Mouse (Mus musculus) right cerebral cortex, postnatal 10 days (tissue): ENCODE data around the gene a.
"Not testable (repeated sequence)": the region's sequence is repeated elsewhere in the genome, so short reads cannot be mapped to it uniquely, and the experiment has no call there.

ENCODE experiments used
- DNase-seq, 2 experiments: peaks; one replicate each; pipeline ENCODE4 v3.0.0; 2021; ENCODE audit warnings: low spot score in 2 of 2

The a gene

DNA sequence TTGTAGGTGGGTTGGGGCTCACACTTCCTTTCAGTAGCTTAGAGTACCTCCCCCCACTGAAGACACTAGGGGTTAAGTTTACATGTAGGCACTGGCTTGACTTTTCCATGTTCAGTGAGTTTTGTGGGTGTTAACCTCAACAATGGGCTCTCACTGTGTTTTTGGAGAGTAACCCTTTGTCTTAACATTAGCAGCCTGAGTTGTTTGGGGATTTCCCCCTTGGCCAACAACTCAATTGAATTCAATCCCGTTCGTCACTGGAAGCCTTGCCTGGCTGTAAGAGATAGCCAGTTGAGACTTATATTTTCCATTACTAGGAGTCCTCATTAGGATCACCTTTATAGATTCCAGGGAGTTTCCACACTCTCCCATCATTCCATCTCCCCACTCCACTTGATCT lies 45.3 kb downstream of the a start:
- DNase-seq: no peak

DNA sequence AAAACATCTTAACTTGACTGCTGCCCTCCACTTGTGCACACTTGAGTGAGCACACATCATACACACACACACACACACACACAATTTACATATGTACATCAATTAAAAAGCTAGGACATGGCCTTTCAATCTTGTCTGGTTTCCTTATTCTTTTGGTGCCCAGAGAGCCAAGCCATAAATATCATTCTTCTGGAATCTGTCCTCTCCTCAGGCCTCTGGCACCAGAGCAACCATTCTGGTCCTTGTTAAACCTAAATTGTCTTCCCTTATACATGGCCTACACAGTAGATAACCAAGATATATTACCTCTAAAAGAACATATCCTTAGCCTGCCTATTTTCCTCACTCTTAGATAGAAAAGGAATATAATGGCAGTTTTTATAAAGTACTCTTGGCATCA lies 56.9 kb downstream of the a start:
- DNase-seq: no peak

DNA sequence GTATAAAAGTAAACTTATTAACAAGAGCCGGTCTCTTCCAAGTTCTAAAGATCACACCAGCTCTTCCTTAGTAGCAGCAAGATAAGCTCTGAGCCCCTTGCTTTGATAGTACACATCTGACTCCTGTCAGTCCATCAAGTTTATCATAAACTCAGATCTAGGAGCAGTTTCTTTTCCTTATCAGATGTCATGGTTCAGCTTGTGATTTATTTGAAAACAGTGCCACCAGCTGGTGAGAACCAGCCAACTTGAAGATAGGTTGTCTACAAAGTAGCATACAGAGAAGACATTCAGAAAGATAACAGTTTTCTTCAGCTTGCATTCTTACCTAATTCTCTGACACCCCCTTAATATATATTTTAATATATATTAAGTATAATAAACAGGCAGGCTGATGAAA lies 64.2 kb downstream of the a start:
- DNase-seq: peak; percentile 72 to 77

DNA sequence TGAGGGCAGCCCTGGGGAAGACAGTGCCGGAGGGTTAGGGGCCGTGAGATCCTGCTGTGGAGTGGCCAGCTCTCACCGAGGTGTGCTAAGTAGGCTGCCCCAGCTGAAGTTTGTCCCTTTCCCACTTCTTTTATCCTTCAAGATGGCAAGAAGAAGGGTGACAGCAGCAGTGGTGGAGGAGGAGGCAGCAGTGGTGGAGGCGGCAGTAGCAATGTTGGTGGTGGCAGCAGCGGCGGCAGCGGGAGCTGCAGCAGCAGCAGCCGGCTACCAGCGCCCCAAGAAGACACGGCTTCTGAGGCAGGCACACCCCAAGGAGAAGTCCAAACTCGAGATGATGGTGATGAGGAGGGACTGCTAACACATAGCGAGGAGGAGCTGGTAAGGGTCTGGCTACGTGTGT lies 72.5 kb downstream of the a start:
- DNase-seq: no peak

DNA sequence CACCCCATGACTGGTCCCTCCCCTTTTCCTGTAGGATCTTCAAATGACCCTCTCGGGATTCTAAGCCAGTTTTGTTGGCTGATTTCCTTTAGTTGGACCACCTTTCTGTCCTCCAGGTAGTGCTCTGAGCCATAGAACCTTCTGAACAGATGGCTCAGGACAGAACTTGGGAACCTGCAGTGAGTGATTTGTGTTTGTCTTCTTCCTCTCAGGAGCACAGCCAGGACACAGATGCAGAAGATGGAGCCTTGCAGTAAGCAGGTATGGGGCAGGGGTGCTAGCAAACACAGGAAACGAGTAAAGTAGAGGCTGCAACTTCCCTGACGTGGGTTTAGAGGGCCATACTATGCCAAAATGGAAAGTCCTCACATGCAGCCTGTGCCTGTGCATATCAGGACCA lies 74.5 kb downstream of the a start:
- no peak for DNase-seq

DNA sequence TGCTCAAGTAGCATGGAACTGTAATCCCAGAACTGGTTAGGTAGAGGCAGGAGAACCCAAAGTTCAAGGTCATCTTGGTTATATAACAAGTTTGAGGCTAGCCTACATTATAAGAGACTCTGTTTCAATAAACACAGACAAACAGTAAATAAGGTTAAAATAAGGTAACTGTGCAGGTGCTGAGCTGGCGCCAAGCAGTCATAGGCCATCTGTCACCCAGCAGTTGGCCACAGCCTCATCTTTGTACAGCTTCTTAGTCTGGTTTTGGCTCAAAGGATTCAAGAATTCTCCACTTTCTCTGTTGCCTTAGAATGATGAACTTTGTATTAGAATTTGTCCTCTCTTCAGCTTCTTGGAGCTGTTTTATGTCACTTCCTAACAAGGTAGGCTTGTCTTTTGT lies 76.9 kb downstream of the a start:
- DNase-seq: no peak

DNA sequence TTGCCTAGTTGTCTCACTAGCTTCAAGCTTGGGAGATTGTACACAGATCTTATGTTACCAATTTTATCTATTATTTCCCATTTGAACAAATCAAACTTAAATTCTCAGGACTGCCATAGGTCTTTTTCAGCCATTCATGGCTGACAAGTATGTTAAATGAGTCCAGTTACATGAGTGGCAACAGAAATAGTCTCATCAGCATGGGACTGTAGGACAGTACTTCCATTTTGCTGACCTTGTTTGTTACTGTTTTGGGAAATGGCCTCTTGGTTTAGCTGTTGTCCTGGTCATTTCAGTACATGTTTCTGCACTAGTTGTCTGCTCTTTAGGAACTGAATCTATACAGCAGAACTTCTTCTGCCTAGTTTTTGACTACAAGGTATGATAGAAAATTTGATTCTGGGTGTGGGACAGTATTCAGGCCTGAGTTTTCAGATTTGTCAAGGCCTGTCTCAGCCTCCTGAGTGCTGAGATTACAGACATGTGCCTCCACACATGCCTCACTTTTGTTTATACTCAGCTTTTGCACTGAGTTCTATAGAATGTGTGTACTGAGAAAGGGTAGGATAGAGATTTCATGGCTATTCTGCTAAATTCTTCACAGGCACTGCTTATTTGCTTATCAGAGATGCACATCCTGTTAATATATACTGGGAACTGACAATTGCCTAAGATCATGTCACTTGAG lies 78.9 kb downstream of the a start:
- DNase-seq: no peak

DNA sequence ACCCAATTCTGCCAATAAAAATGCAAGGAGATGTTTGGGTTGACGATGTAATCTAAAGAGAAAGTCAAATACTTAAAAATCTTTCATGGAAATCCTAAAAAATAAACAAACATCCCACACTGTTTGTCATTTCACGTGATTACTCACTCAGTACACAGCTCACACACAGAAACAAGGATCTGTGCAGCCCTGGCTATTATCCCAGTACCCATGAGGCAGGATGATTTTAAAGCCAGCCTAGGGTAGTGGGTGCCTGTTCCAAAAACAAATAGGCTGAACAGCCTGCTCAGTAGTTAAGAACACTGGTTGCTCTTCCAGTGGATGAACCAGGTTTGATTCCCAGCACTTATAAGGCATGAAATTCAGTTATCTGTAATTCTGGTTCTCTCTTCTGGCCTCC lies 85.4 kb downstream of the a start:
- DNase-seq: no peak

DNA sequence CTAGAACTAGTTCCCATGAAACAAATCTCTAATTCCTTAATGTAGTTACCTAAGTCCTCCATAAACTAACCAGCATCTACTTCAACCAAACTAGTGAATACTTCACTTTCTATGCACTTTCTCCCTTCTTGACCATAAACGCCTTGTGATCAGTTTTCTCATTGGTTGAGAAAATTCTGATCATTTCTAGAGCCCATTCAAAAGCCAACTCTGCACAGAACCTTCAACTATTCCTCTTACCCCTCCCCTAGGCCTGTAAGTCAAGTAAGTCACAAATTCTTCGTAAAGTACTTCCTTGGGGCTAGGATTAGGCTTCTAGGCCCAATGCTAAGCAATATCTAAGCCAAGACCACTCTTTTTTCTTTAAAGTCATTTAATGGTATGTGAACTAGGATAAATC lies 100.4 kb downstream of the a start:
- DNase-seq: no peak

DNA sequence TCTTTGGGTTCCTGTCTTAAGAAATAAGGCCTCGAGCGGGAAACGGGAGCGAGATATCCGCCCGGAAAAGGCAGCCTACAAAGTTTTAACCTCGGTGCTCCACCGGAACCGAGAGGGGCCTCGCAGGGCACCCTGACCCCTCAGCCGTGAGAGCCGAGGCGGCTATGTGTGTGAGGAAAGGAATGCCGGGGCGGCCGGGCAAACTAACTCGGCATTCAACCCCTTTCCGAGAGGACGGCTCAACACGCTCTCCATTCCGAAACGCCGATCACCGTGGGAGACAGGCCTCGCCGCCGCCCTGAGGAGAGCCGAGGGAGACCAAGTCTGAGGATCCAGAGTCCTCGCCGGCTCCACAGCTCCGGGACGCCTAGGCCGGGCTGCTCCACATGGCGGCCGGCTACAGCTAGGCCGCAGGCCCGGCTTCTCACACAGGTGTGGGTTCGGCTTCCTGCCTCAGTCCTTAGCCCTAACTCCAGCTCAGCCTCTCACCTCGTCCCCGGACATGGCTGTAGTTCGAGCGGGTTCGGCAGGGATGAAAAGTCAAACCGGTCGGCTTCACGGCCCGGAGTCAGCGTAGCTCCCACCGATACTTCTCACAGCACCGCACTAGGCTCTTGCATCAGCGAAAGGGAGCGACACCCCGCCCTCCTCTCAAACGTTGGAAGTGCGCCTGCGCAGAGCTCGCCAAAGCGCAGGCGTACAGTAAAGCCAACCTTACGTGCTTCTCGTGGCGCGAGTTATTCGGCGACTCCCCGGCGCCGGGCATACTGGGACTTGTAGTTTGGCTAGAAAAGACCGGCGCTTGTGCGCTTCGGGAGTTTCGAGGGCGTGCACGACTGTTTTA lies 101.2 kb downstream of the a start, which contains the start of gene Eif2s2:
Eif2s2 (minus strand) TSS at position 735 of the 844 bp plus-strand sequence.
- peak; percentile 98 for DNase-seq

DNA sequence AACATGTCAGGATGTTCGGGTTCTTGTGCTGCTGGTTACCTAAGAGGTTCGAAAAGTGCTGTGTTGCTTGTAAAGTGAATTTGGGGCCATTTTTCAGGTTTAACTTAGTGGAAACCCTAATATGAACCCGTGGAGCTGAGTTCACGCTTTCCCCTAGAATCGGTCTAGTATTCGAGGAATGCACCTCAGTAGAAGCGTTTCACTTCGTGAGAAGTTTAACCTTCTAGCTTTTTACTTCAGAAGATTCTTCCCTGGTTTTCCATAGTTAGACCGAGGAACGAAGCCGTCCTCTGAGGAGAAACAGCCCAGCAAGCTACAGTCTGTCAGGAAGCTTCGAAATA lies 101.8 kb downstream of the a start:
- DNase-seq: no peak

DNA sequence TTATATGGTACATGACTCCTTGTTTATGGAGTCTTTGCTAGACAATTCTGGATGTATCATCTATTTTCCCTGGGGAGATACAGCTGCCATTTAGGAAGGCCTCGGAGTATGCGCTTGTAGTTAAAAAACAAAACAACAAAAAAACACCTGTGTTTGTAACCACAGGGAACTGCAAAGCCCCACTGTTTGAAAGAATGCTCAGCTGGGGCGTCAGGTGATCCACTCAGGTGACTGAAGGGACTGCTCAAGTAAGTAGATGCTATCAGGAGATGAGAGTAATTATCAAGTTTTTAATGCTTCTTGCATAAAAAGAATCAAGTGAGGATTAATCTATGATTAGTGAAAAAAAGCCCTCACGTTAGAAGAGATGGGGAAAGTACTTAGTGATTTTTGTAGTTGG lies 102.3 kb downstream of the a start:
- no peak for DNase-seq

DNA sequence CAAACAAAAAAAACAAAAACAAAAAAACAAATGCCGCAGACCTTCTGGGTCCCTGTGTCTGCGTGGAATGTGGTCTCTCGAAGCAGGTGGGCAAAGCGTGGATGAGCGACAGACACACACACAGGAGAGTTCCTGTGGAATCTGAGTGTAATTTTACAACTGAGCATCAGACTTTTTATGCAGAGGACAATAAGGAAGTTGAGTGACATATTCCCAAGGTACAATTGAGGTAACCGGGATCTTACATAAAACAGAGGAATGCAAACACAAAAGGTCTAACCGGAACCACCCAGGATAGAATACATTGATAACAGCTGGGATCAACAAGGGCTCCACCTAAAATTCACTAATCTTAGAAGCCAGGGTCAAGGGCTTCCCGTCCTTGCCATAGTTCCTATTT lies 107.8 kb downstream of the a start:
- DNase-seq: not testable (repeated sequence)

DNA sequence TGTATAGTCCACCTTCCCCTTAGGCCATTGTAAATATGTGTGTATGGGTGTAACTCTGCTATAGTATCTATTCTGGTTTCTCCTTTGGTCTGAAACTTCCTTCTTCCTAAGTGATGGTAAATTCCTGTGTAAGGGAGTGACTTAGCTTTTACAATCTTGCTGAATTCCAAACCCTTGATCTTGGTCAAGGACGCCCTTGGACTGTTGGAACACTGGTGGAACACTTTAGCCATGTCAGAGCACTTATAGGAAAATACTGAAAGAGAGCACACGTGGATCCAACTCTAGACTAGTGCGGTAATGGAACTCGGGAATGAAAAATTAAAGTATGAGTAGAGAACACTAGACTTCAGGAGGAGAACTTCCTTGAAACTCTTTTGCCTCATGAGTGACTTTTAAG lies 108.2 kb downstream of the a start:
- not testable (repeated sequence) for DNase-seq

DNA sequence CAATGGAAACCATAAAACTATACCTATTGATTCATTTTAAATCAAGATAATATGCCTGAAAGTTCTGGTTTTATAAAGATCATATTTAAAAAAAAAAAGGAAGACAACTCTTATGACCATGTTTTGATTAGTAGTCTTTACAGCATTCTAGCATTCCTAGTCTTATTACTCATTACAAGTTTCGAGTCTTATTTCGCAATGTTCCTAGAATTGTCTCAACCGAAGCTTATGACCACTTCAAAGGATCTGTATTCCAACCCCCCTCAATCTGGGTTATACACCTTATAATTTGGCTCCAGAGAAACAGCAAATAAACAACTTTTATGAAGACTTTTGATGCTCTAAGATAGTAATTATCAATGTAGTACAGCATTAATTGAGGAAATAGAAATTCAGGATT lies 110.9 kb downstream of the a start:
- no peak for DNase-seq

DNA sequence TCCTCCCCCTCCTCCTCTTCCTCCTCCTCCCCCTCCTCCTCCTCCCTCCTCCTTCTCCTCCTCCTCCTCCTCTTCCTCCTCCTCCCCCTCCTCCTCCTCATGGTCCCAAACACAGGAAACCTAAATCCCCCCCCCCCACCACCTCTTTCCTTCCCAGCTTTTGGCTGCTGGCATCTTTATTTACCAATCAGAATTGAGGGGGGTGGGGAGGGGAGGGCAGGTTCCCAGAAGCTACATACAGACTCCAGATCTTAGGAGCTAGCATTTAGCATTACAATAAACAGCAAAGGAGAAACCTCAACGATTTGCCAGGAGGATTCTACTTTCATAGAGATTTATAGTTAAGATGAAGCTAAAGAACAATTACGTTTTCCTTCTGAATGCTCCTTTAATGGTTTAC lies 114.6 kb downstream of the a start:
- no peak for DNase-seq

DNA sequence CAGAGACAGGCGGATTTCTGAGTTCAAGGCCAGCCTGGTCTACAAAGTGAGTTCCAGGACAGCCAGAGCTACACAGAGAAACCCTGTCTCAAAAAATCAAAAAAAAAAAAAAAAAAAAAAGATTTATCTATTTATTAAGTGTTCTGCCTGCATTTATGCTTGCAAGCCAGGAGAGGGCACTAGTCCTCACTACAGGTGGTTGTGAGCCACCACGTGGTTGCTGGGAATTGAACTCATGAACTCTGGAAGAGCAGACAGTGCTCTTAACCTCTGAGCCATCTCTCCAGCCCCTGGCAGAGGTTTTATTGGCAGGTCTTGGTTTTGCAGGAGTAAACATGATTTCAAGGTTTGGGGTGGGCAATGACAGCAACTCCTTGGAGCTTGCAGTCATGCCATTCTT lies 117.0 kb downstream of the a start:
- not testable (repeated sequence) for DNase-seq

DNA sequence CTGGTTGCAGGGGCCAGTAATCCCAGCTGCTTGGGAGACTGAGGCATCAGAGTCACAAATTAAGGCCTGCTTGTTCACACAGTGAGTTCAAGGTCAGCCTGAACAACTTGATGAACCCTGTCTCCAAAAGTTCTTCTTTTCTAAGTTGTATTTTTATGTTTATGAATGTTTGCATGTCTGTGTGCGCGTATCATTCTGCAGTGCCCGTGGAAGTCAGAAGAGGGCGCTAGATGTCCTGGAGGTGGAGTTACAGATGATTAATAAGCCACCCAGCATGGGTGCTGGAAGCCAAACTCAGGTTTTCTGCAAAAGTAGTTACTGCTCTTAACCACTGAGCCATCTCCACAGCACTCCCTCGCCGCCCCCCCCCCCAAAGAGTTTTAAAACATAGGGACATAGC lies 118.6 kb downstream of the a start:
- no peak for DNase-seq

DNA sequence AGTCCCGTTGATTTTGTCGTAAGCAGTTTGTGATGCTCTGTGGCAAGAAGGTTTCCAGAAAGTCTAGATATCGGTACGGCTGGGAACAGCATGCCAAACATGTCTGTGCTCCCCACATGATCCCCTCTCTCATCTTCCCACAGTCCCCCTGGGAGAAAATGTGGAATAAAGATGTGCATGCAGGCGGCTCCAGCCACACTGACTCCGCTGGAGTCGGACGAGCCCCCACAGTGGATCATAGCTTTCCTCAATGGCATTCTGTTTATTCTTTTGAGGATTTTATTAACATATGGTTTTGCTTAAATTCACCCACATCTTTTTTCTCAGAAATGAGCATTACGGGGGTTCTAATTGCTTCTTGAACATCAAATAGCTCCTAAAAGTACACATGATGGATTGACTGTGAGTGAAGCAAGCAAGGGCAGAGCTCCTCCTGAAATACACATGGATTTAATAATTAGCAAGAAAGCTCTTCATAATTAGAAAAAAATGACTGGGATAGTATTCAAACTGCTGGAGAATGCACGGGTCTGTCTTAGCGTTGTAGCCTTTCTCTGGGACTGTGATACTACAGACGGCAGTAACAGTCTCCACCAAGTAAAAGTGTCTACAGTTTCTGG lies 124.8 kb downstream of the a start:
- DNase-seq: no peak

DNA sequence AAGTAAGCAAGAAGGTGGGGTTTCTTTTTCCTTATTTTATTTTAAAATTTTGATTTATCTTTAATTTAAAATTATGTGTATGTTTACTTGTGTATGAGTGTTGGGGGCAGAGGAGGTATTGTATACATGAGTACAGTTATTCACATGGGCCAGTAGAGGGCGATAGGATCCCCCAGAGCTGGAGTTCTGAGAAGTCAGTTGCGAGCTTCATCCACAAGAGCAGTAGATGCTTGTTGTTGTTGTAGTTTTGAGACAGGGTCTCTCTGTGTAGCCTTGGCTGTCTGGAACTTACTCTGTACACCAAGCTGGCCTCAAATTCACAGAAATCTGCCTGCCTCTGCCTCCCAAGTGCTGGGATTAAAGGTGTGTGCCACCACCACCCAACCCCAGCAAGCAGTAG lies 125.3 kb downstream of the a start:
- DNase-seq: no peak

DNA sequence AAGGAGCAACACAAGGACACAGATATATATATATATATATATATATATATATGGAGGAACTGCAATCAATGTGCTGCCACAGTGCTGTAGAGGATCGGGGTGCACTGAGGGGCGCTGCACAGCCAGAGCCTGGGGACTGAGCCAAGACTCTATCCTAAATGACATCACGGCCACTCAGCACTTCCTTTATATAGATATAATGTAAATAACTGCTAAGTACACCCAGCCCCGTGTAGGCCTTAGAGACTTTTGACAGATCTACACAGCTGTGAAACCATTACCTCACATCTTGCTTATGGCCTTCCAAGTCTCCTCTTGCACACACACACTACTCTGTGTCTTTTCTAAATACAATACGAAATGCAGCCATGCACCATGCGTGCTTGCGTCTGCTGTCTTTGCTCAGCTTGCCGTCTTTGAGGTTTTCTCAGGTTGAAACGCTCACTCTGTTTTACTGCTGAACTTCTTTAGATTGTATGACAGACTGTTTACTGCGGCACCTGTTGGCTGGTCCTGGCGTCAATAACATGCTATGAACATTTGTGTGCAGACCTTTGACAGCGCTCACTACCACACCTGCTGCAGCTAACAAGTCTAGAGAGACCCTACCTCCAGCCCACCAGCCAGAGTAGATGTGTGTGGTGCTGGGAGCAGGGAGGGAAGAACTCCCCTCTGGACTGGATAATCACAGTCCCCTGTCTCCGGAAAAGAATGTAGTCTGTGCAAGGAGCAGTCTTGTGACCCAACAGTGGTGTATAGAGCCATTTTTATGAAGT lies 126.9 kb downstream of the a start:
- no peak for DNase-seq

DNA sequence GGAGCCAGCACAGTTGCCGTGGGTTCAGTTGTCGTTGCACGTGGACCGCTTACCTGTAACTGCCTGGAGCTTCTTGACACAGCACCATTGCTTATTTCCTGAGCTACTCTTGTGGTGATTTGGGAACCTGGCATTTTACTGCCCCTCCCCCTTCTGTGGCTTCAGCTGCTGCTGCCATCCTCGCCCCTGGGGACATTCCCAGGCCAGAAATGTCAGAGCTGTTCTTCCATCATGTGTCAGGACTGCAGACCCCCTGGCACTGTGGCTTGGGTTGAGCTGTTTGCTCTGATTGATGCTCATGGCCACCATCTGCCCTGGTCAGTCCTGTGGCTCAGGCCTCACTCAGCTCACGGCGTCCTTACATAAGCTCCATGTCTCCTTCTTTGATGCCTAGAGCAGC lies 129.7 kb downstream of the a start:
- DNase-seq: no peak
